Mouse (Mus musculus): ENCODE measurements at regions not wholly inside any gene's neighbourhood (a gene's known extent, or its start where the extent isn't known, plus 50 kb on each side); places are given as distances from the start of the nearest gene placed in this dataset.

DNA sequence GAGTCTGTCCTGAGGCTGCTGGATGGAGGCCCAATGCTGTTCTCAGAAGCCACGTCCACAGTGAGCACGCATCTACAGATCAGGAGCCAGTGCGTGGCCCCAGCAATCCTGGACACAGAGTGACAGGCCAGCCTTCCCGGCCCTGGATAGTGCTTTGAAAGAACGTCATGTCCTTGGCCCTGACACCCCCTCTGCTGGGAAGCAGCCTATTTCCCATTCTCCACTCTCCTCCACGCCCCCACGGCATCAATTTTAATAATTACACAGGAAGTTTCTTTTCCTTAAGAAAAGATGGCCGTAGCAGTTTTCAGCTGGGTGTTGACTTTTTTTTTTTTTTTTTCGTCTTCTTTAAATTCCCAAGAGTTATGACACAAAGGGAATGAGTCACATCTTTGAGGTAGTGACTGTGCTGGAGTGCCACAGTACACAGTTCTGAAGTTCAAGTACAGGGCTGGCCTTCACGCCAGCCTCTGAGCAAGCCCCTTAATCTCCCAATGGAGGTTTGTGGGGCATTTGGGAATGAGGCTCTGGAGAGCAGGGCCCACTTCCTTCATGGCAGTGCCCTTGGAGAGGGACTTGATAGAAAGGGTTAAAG, 1280.1 kb upstream of the A1bg start:
- 77% methylated on average over 10 of the region's 10 CpGs for WGBS (ENCODE audit: insufficient replicate concordance)

GRCm38 (mm10) chr15:62198721-62199120, 1275.9 kb upstream of the A1bg start:
- H3K4me1 ChIP-seq (ENCODE audit: insufficient read depth): no peaks in the 10 kb centered on the region; the same call in 1 of the 2 replicates
- WGBS (ENCODE audit: insufficient replicate concordance): 92% methylated on average over 6 of the region's 6 CpGs

More for the DNA sequence above, 1280.1 kb upstream of the A1bg start:
- Histone ChIP-seq H3K27ac (ENCODE audit: low read depth) (no peak overlapping the region), H3K4me3 (ENCODE audit: low read depth, low read length) (no peak overlapping the region), H3K9ac (replicated peaks) (no peak overlapping the region), H3K36me3 (replicated peaks; ENCODE audit: insufficient read depth, low read length) (no peaks in the 10 kb centered on the region), H3K4me1 (ENCODE audit: insufficient read depth) (0 out of 2 replicates have a peak, but pooled peaks cover 3% of the 10 kb centered on the region), H3K9me3 (ENCODE audit: low read length) (peaks cover 3% of the 10 kb centered on the region; the same call in 1 of the 2 replicates), H3K4me2 (ENCODE audit: low read depth, low read length) (no peak overlapping the region), H3K27me3 (ENCODE audit: insufficient read depth, low read length) (no peaks in the 10 kb centered on the region)
- ATAC-seq: peak; percentile 16; the same call in 1 of the 2 replicates
- TF ChIP-seq EP300 (IDR thresholded peaks at IDR 0.05; ENCODE audit: low read depth) (peak; percentile 72; the same call in 1 of the 2 replicates), CTCF (IDR thresholded peaks at IDR 0.05; ENCODE audit: low read depth) (0 out of 2 replicates have a peak, but pooled peaks have one; percentile 2)
- peak; percentile 27 for DNase-seq

GRCm38 (mm10) chr15:62198194-62198593, 1275.4 kb upstream of the A1bg start:
- H3K4me3 ChIP-seq (ENCODE audit: low read depth, low read length): no peak overlapping the region
- DNase-seq (no peak), ATAC-seq (no peak)
- H3K4me1 ChIP-seq (ENCODE audit: insufficient read depth): no peaks in the 10 kb centered on the region; the same call in 1 of the 2 replicates
- 87% methylated on average over 4 of the region's 4 CpGs for WGBS (ENCODE audit: insufficient replicate concordance)
- H3K27me3 ChIP-seq (ENCODE audit: insufficient read depth, low read length): no peaks in the 10 kb centered on the region
- no peak overlapping the region for H3K27ac ChIP-seq (ENCODE audit: low read depth)
- peaks cover 3% of the 10 kb centered on the region; the same call in 1 of the 2 replicates for H3K9me3 ChIP-seq (ENCODE audit: low read length)
- no peaks in the 10 kb centered on the region for H3K36me3 ChIP-seq (replicated peaks; ENCODE audit: insufficient read depth, low read length)
- TF ChIP-seq CTCF (IDR thresholded peaks at IDR 0.05; ENCODE audit: low read depth): no peak
- TF ChIP-seq EP300 (IDR thresholded peaks at IDR 0.05; ENCODE audit: low read depth): no peak
- H3K4me2 ChIP-seq (ENCODE audit: low read depth, low read length): no peak overlapping the region
- H3K9ac ChIP-seq (replicated peaks): no peak overlapping the region

More at GRCm38 (mm10) chr15:62198721-62199120, 1275.9 kb upstream of the A1bg start:
- no peak overlapping the region for H3K9ac ChIP-seq (replicated peaks)
- H3K27me3 ChIP-seq (ENCODE audit: insufficient read depth, low read length): no peaks in the 10 kb centered on the region
- ATAC-seq: no peak
- no peak overlapping the region for H3K27ac ChIP-seq (ENCODE audit: low read depth)
- TF ChIP-seq EP300 (IDR thresholded peaks at IDR 0.05; ENCODE audit: low read depth) (no peak), CTCF (IDR thresholded peaks at IDR 0.05; ENCODE audit: low read depth) (no peak)
- peaks cover 3% of the 10 kb centered on the region; the same call in 1 of the 2 replicates for H3K9me3 ChIP-seq (ENCODE audit: low read length)
- H3K4me3 ChIP-seq (ENCODE audit: low read depth, low read length): no peak overlapping the region
- no peak for DNase-seq
- H3K4me2 ChIP-seq (ENCODE audit: low read depth, low read length): no peak overlapping the region
- no peaks in the 10 kb centered on the region for H3K36me3 ChIP-seq (replicated peaks; ENCODE audit: insufficient read depth, low read length)

DNA sequence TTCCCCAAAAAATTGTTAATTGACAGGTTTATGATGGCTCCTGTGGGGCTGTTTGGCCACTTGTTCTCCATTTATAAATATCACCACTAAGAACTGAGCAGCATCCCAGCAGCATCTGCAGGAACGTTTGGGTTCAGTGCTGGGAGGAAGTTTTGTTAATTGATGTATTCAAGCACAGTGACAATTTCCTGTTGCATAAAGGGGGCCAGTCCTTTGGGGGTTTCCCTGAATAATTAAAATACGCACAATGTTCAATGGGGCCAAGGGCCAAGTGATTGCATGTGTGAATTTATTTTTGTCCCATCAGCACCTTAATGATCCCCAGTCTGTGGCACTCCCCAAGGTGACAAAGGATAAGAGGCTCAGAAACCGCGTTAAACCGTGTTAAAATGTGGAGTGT, 1272.6 kb upstream of the A1bg start:
- Histone ChIP-seq H3K4me3 (ENCODE audit: low read depth, low read length) (no peak overlapping the region), H3K27me3 (ENCODE audit: insufficient read depth, low read length) (no peaks in the 10 kb centered on the region), H3K36me3 (replicated peaks; ENCODE audit: insufficient read depth, low read length) (no peaks in the 10 kb centered on the region), H3K9me3 (ENCODE audit: low read length) (no peaks in the 10 kb centered on the region), H3K27ac (ENCODE audit: low read depth) (no peak overlapping the region), H3K4me2 (ENCODE audit: low read depth, low read length) (no peak overlapping the region), H3K9ac (replicated peaks) (no peak overlapping the region), H3K4me1 (ENCODE audit: insufficient read depth) (peaks cover 6% of the 10 kb centered on the region)
- WGBS (ENCODE audit: insufficient replicate concordance): 66% methylated on average over 5 of the region's 5 CpGs
- TF ChIP-seq EP300 (IDR thresholded peaks at IDR 0.05; ENCODE audit: low read depth) (no peak), CTCF (IDR thresholded peaks at IDR 0.05; ENCODE audit: low read depth) (no peak)
- DNase-seq (no peak), ATAC-seq (no peak)

- Histone ChIP-seq H3K9me3 (ENCODE audit: low read length) (no peaks in the 10 kb centered on the region), H3K4me2 (ENCODE audit: low read depth, low read length) (no peak overlapping the region), H3K27me3 (ENCODE audit: insufficient read depth, low read length) (no peaks in the 10 kb centered on the region), H3K9ac (replicated peaks) (no peak overlapping the region), H3K4me1 (ENCODE audit: insufficient read depth) (peaks cover 9% of the 10 kb centered on the region), H3K36me3 (replicated peaks; ENCODE audit: insufficient read depth, low read length) (no peaks in the 10 kb centered on the region), H3K4me3 (ENCODE audit: low read depth, low read length) (no peak overlapping the region), H3K27ac (ENCODE audit: low read depth) (no peak overlapping the region)
- 79% methylated on average over 1 of the region's 1 CpGs for WGBS (ENCODE audit: insufficient replicate concordance)
- DNase-seq (no peak), ATAC-seq (no peak)
- TF ChIP-seq EP300 (IDR thresholded peaks at IDR 0.05; ENCODE audit: low read depth): no peak
- TF ChIP-seq CTCF (IDR thresholded peaks at IDR 0.05; ENCODE audit: low read depth): no peak
Measured at GRCm38 (mm10) chr15:62192706-62193105, 1269.9 kb upstream of the A1bg start.

DNA sequence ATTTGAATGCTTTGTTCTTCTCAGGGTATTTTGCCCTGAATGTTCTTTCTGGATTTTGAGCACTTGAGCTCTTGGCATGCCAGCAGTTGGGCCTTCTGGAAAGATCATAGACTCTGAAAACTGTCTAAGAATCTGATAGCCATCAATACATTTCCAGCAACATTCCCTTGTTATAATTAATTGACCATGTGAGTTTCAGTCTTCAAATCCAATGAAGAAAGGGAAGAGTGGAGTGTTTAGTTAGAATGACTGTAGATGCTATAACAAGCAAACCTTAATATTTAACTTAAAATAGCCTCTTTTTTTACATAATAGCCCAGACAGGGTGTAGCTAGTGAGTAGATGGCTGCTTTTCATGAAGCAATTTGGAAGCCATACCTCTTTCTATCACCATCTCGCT, 1268.8 kb upstream of the A1bg start:
- H3K27ac ChIP-seq (ENCODE audit: low read depth): no peak overlapping the region
- no peaks in the 10 kb centered on the region for H3K27me3 ChIP-seq (ENCODE audit: insufficient read depth, low read length)
- ATAC-seq (no peak), DNase-seq (no peak)
- no peak overlapping the region for H3K4me3 ChIP-seq (ENCODE audit: low read depth, low read length)
- H3K9ac ChIP-seq (replicated peaks): no peak overlapping the region
- no peak overlapping the region for H3K4me2 ChIP-seq (ENCODE audit: low read depth, low read length)
- no peaks in the 10 kb centered on the region for H3K36me3 ChIP-seq (replicated peaks; ENCODE audit: insufficient read depth, low read length)
- no peaks in the 10 kb centered on the region for H3K9me3 ChIP-seq (ENCODE audit: low read length)
- TF ChIP-seq EP300 (IDR thresholded peaks at IDR 0.05; ENCODE audit: low read depth) (no peak), CTCF (IDR thresholded peaks at IDR 0.05; ENCODE audit: low read depth) (no peak)
- peaks cover 9% of the 10 kb centered on the region for H3K4me1 ChIP-seq (ENCODE audit: insufficient read depth)
- 86% methylated on average over 1 of the region's 1 CpGs for WGBS (ENCODE audit: insufficient replicate concordance)
